Mouse (Mus musculus) embryo, embryonic 11 days (tissue): Measurements from ENCODE around the gene Olfr263.
"Not testable (repeated sequence)": the region's sequence is repeated elsewhere in the genome, so short reads cannot be mapped to it uniquely, and the experiment has no call there.

Source experiments
- DNase-seq: peaks from one replicate; pipeline ENCODE4 v3.0.0-alpha.2; 2015

Olfr263 gene

GRCm38 (mm10) chr13:21129339-21129738 lies at the start of gene Olfr263:
Olfr263 (plus strand) TSS chr13:21129639.
- not testable (repeated sequence) for DNase-seq

- no peak for DNase-seq
Measured at GRCm38 (mm10) chr13:21082686-21083085, 46.8 kb upstream of the Olfr263 start.

- no peak for DNase-seq
Measured at GRCm38 (mm10) chr13:21109759-21110158, 19.7 kb upstream of the Olfr263 start.

GRCm38 (mm10) chr13:21110441-21110840 lies 19.0 kb upstream of the Olfr263 start:
- DNase-seq, result no peak

GRCm38 (mm10) chr13:21111183-21111582 lies 18.3 kb upstream of the Olfr263 start, which contains the start of gene Olfr1369-ps1:
Olfr1369-ps1 (plus strand) TSS chr13:21111483.
- DNase-seq, result not testable (repeated sequence)

GRCm38 (mm10) chr13:21114121-21114520 lies 15.3 kb upstream of the Olfr263 start:
- no peak for DNase-seq

GRCm38 (mm10) chr13:21142421-21142820 lies 13.0 kb downstream of the Olfr263 start:
- peak; percentile 13 for DNase-seq

GRCm38 (mm10) chr13:21145767-21146166 lies 16.3 kb downstream of the Olfr263 start, which contains the start of gene Olfr1368:
Olfr1368 (minus strand) TSS chr13:21145867.
- no peak for DNase-seq

- no peak for DNase-seq
Measured at GRCm38 (mm10) chr13:21155888-21156287, 26.4 kb downstream of the Olfr263 start.

- DNase-seq, result no peak
Measured at GRCm38 (mm10) chr13:21158071-21158470, 28.6 kb downstream of the Olfr263 start.

GRCm38 (mm10) chr13:21158785-21159474 lies 29.5 kb downstream of the Olfr263 start:
- DNase-seq, result peak; percentile 90

GRCm38 (mm10) chr13:21159475-21159819 lies 30.0 kb downstream of the Olfr263 start:
- DNase-seq, result no peak

GRCm38 (mm10) chr13:21160041-21160511 lies 30.6 kb downstream of the Olfr263 start:
- no peak for DNase-seq

- DNase-seq, result peak; percentile 91
Measured at GRCm38 (mm10) chr13:21160657-21161590, 31.5 kb downstream of the Olfr263 start.

- no peak for DNase-seq
Measured at GRCm38 (mm10) chr13:21161591-21161990, 32.2 kb downstream of the Olfr263 start.

GRCm38 (mm10) chr13:21162591-21162990 lies 33.2 kb downstream of the Olfr263 start:
- no peak for DNase-seq

GRCm38 (mm10) chr13:21166936-21167909 lies 37.8 kb downstream of the Olfr263 start:
- DNase-seq, result peak; percentile 87

GRCm38 (mm10) chr13:21167910-21168300 lies 38.5 kb downstream of the Olfr263 start:
- peak; percentile 65 for DNase-seq

GRCm38 (mm10) chr13:21168371-21169011 lies 39.1 kb downstream of the Olfr263 start:
- peak; percentile 64 for DNase-seq

GRCm38 (mm10) chr13:21169121-21169656 lies 39.8 kb downstream of the Olfr263 start:
- no peak for DNase-seq

GRCm38 (mm10) chr13:21169657-21170430 lies 40.4 kb downstream of the Olfr263 start:
- peak; percentile 85 for DNase-seq
